25 mouse cellular contexts compared by ENCODE assay signal in genomic region chr1:182148864-182149514, GRCm38 (mm10). TPM values are rescaled to one million over a fixed set of nuclear protein-coding genes. Genes with fewer than 3 reads are reported as not detected.
A peak's percentile ranks its signal among the peaks of the same experiment; 100 is the strongest.
DNase-seq lines count a peak whose midpoint lies in the region; ATAC-seq and TF ChIP-seq lines count a peak whose summit lies in the region.
"Had no signal": no experiment of that assay in that cellular context is flagged by ENCODE, and none has a peak within 500 bp of the region (broad histone marks: within the 10 kb centered on the region; RNA-seq: fewer than 3 reads in every experiment).

No protein-coding gene starts in this region.

- TF ChIP-seq CTCF in heart, adult 2 months (IDR thresholded peaks at IDR 0.05): no peak
- TF ChIP-seq CTCF in stomach, postnatal 0 days (IDR thresholded peaks at IDR 0.05; ENCODE audit: low read depth): no peak

- TF ChIP-seq POLR2A in heart, adult 2 months (IDR thresholded peaks at IDR 0.05; ENCODE audit: insufficient read depth, low read depth, low read length): no peak

- H3K9me3 ChIP-seq in heart, embryonic 13.5 days: peaks cover 4% of the 10 kb centered on the region; the same call in 1 of the 2 replicates
- no peaks in the 10 kb centered on the region for H3K9me3 ChIP-seq in heart, embryonic 16.5 days (replicated peaks; ENCODE audit: control insufficient read depth, low read length)
- H3K9me3 ChIP-seq in stomach, postnatal 0 days (ENCODE audit: control insufficient read depth, low read length): no peaks in the 10 kb centered on the region
- H3K9me3 ChIP-seq in midbrain, embryonic 13.5 days: no peaks in the 10 kb centered on the region
- H3K9me3 ChIP-seq: embryonic facial prominence, embryonic 10.5 days; forebrain, embryonic 13.5 days had no signal

- intact Hi-C loops in heart, adult 2 months (cut with DNase I): no loop called here

- H3K79me2 ChIP-seq in heart, adult 2 months (replicated peaks; ENCODE audit: control insufficient read depth, insufficient read depth, low read length): no peaks in the 10 kb centered on the region

- no peak for DNase-seq in heart, adult 2 months
- no peak for DNase-seq in heart, adult 9 months (ENCODE audit: low spot score in 2 of 2)
- no peak for DNase-seq in heart, adult 8-10 months (ENCODE audit: low spot score)
- peak; percentile 10 for DNase-seq in stomach, postnatal 0 days (ENCODE audit: low spot score)
- DNase-seq in adrenal gland, adult 18-20 months (ENCODE audit: low spot score in 2 of 2): no peak
- DNase-seq: adrenal gland, adult 8-10 months; adrenal gland, postnatal 36 days; cerebellum, adult 2 months; cerebellum, postnatal 10 days; forebrain, postnatal 0 days; gastrocnemius, postnatal 14 days; kidney, adult 9 months had no signal

- peak overlapping the region; percentile 23; the same call in 1 of the 2 replicates for H3K27ac ChIP-seq in heart, adult 2 months
- H3K27ac ChIP-seq in heart, embryonic 13.5 days (replicated peaks): peak overlapping the region; percentile 70
- H3K27ac ChIP-seq in heart, embryonic 16.5 days (ENCODE audit: low read length): peak overlapping the region; percentile 85
- H3K27ac ChIP-seq in stomach, postnatal 0 days (replicated peaks): no peak overlapping the region
- no peak overlapping the region for H3K27ac ChIP-seq in midbrain, embryonic 13.5 days
- H3K27ac ChIP-seq: embryonic facial prominence, embryonic 10.5 days; forebrain, embryonic 13.5 days had no signal

- peak overlapping the region; percentile 27 for H3K4me2 ChIP-seq in heart, embryonic 13.5 days
- peak overlapping the region; percentile 31 for H3K4me2 ChIP-seq in heart, embryonic 16.5 days (ENCODE audit: low read depth, low read length)
- H3K4me2 ChIP-seq in stomach, postnatal 0 days (replicated peaks; ENCODE audit: low read depth): no peak overlapping the region
- H3K4me2 ChIP-seq in midbrain, embryonic 13.5 days (replicated peaks): no peak overlapping the region
- H3K4me2 ChIP-seq: forebrain, embryonic 13.5 days had no signal

- no peak overlapping the region for H3K4me3 ChIP-seq in heart, adult 2 months
- H3K4me3 ChIP-seq in heart, embryonic 13.5 days: no peak overlapping the region
- H3K4me3 ChIP-seq in heart, embryonic 16.5 days (ENCODE audit: low read length): no peak overlapping the region
- H3K4me3 ChIP-seq in stomach, postnatal 0 days (ENCODE audit: low read depth, low read length): no peak overlapping the region
- no peak overlapping the region for H3K4me3 ChIP-seq in midbrain, embryonic 13.5 days (replicated peaks)
- H3K4me3 ChIP-seq: embryonic facial prominence, embryonic 10.5 days; forebrain, embryonic 13.5 days had no signal

- ATAC-seq in heart, embryonic 13.5 days (ENCODE audit: extremely low read depth, insufficient number of reproducible peaks, low FRiP score, low TSS enrichment): no peak; the same call in 1 of the 2 replicates
- peak; percentile 88 for ATAC-seq in heart, embryonic 16.5 days (replicated peaks; ENCODE audit: extremely low read depth, insufficient read depth, low FRiP score)
- no peak for ATAC-seq in stomach, postnatal 0 days (ENCODE audit: low FRiP score, low TSS enrichment)
- ATAC-seq in midbrain, embryonic 13.5 days: no peak
- ATAC-seq: forebrain, embryonic 13.5 days; forebrain, postnatal 0 days; hindbrain, embryonic 16.5 days; inflammation-experienced regulatory T-cells, adult 6 months; intestine, postnatal 0 days had no signal

- WGBS in heart, adult 2 months: 17% methylated on average over 7 of the region's 7 CpGs
- 21% methylated on average over 7 of the region's 7 CpGs for WGBS in heart, embryonic 13.5 days
- 21% methylated on average over 7 of the region's 7 CpGs for WGBS in heart, embryonic 16.5 days
- WGBS in stomach, postnatal 0 days: 52% methylated on average over 7 of the region's 7 CpGs
- 80% methylated on average over 7 of the region's 7 CpGs for WGBS in midbrain, embryonic 13.5 days

- H3K27me3 ChIP-seq in heart, adult 2 months (ENCODE audit: control insufficient read depth, insufficient read depth, low read length): no peaks in the 10 kb centered on the region
- H3K27me3 ChIP-seq in heart, embryonic 13.5 days (replicated peaks): no peaks in the 10 kb centered on the region
- no peaks in the 10 kb centered on the region for H3K27me3 ChIP-seq in heart, embryonic 16.5 days (ENCODE audit: control insufficient read depth, insufficient read depth, low read length)
- H3K27me3 ChIP-seq in stomach, postnatal 0 days (ENCODE audit: control insufficient read depth, insufficient read depth, low read length): no peaks in the 10 kb centered on the region
- no peaks in the 10 kb centered on the region for H3K27me3 ChIP-seq in midbrain, embryonic 13.5 days
- H3K27me3 ChIP-seq: forebrain, embryonic 13.5 days had no signal

- H3K4me1 ChIP-seq in heart, adult 2 months (ENCODE audit: control insufficient read depth, insufficient read depth, low read length): no peaks in the 10 kb centered on the region
- H3K4me1 ChIP-seq in heart, embryonic 13.5 days: peaks cover 18% of the 10 kb centered on the region
- peaks cover 8% of the 10 kb centered on the region for H3K4me1 ChIP-seq in heart, embryonic 16.5 days (ENCODE audit: control insufficient read depth, insufficient read depth, low read length)
- H3K4me1 ChIP-seq in stomach, postnatal 0 days (replicated peaks; ENCODE audit: control insufficient read depth, insufficient read depth): no peaks in the 10 kb centered on the region
- H3K4me1 ChIP-seq in midbrain, embryonic 13.5 days (replicated peaks): no peaks in the 10 kb centered on the region
- H3K4me1 ChIP-seq: forebrain, embryonic 13.5 days had no signal

- no peak for TF ChIP-seq EP300 in heart, adult 2 months (IDR thresholded peaks at IDR 0.05; ENCODE audit: insufficient read depth, low read depth, low read length)
- no peak for TF ChIP-seq EP300 in stomach, postnatal 0 days (optimal IDR thresholded peaks at IDR 0.05)

- no peaks in the 10 kb centered on the region for H3K36me3 ChIP-seq in heart, adult 2 months (ENCODE audit: control insufficient read depth, insufficient read depth, low read length)
- H3K36me3 ChIP-seq in heart, embryonic 13.5 days: no peaks in the 10 kb centered on the region
- H3K36me3 ChIP-seq in heart, embryonic 16.5 days (ENCODE audit: control insufficient read depth, insufficient read depth): no peaks in the 10 kb centered on the region
- no peaks in the 10 kb centered on the region for H3K36me3 ChIP-seq in stomach, postnatal 0 days (ENCODE audit: control insufficient read depth, insufficient read depth, low read length)
- H3K36me3 ChIP-seq in midbrain, embryonic 13.5 days: no peaks in the 10 kb centered on the region
- H3K36me3 ChIP-seq: embryonic facial prominence, embryonic 10.5 days had no signal

- H3K9ac ChIP-seq in heart, adult 2 months (ENCODE audit: low read depth, low read length): no peak overlapping the region
- no peak overlapping the region for H3K9ac ChIP-seq in heart, embryonic 13.5 days
- H3K9ac ChIP-seq in heart, embryonic 16.5 days (ENCODE audit: low read length): no peak overlapping the region
- no peak overlapping the region for H3K9ac ChIP-seq in stomach, postnatal 0 days (ENCODE audit: low read length)
- H3K9ac ChIP-seq in midbrain, embryonic 13.5 days (replicated peaks): no peak overlapping the region
- H3K9ac ChIP-seq: forebrain, embryonic 13.5 days; forebrain, postnatal 0 days had no signal

RNA-seq across cellular contexts. Expression of gene Vmn1r1, which starts 15.3 kb away (rescaled TPM):
- total RNA-seq in heart, adult 2 months (2021): not detected
- polyA plus RNA-seq in heart, adult 2 months (2012; rRNA removed): not detected in 2 replicates
- not detected in 2 replicates for polyA plus RNA-seq in heart, embryonic 13.5 days (2015; fragmentation: Nextera tagmentation; extraction: Ambion mirVana)
- not detected for total RNA-seq in heart, adult 8-10 months (2022)
- not detected in 2 replicates for polyA plus RNA-seq in heart, embryonic 16.5 days (2015; fragmentation: Nextera tagmentation; extraction: Ambion mirVana)
- not detected in 2 replicates for polyA plus RNA-seq in stomach, postnatal 0 days (2015; fragmentation: Nextera tagmentation; extraction: Ambion mirVana)
- not detected for total RNA-seq in adrenal gland, adult 18-20 months (2021)
- polyA plus RNA-seq in midbrain, embryonic 13.5 days (2015; fragmentation: Nextera tagmentation; extraction: Ambion mirVana): not detected in 2 replicates
- total RNA-seq: adrenal gland, adult 8-10 months; adrenal gland, postnatal 36 days; forebrain, postnatal 0 days; gastrocnemius, adult 18-20 months; gastrocnemius, postnatal 14 days had no signal
- polyA plus RNA-seq: C2C12; cerebellum, adult 2 months; embryonic facial prominence, embryonic 10.5 days; embryonic facial prominence, embryonic 14.5 days; forebrain, embryonic 13.5 days; forebrain, postnatal 0 days; gonadal fat pad, adult 2 months; hindbrain, embryonic 11.5 days; hindbrain, embryonic 16.5 days; inflammation-experienced regulatory T-cells, adult 6 months; intestine, postnatal 0 days had no signal

RNA-seq across cellular contexts. Expression of gene Srp9, which starts 24.5 kb away (rescaled TPM):
- total RNA-seq in heart, adult 2 months (2021): 10 to 100 TPM; 40.5 to 47.6 TPM
- 29.4 and 39.0 TPM in 2 replicates for polyA plus RNA-seq in heart, adult 2 months (2012; rRNA removed)
- 95.5 and 111 TPM in 2 replicates for polyA plus RNA-seq in heart, embryonic 13.5 days (2015; fragmentation: Nextera tagmentation; extraction: Ambion mirVana)
- total RNA-seq in heart, adult 8-10 months (2022): 10 to 100 TPM; 42.7 to 54.0 (median 47.9) TPM
- polyA plus RNA-seq in heart, embryonic 16.5 days (2015; fragmentation: Nextera tagmentation; extraction: Ambion mirVana): 85.9 and 111 TPM in 2 replicates
- 206 and 215 TPM in 2 replicates for polyA plus RNA-seq in stomach, postnatal 0 days (2015; fragmentation: Nextera tagmentation; extraction: Ambion mirVana)
- total RNA-seq in adrenal gland, adult 18-20 months (2021): 10 to 100 TPM; 48.5 to 62.1 TPM
- polyA plus RNA-seq in midbrain, embryonic 13.5 days (2015; fragmentation: Nextera tagmentation; extraction: Ambion mirVana): 135 and 142 TPM in 2 replicates

Comparison
In these comparisons a context has a peak if more than half of its experiments do, and no peak if none do; other contexts are left out.
1. H3K27ac ChIP-seq: peak in heart, adult 2 months (single experiment), heart, embryonic 13.5 days (single experiment) and heart, embryonic 16.5 days (single experiment); none in stomach, postnatal 0 days (single experiment) and midbrain, embryonic 13.5 days (single experiment).
2. H3K4me2 ChIP-seq: peak in heart, embryonic 13.5 days (single experiment) and heart, embryonic 16.5 days (single experiment); none in stomach, postnatal 0 days (single experiment) and midbrain, embryonic 13.5 days (single experiment).